Mouse (Mus musculus) monocyte, adult 59 days (primary cell): ENCODE data around the gene Pi4ka. TPM values are rescaled to one million over a fixed set of nuclear protein-coding genes. Genes with fewer than 3 reads are reported as not detected.

Source experiments
- total RNA-seq, 2 experiments: library from RNA; stranded (reverse); gene quantifications; one replicate each; pipeline ENCODE4 v1.2.4; 2023

The Pi4ka gene
- 10 to 100 TPM; 71.9 to 82.1 TPM for total RNA-seq

DNA sequence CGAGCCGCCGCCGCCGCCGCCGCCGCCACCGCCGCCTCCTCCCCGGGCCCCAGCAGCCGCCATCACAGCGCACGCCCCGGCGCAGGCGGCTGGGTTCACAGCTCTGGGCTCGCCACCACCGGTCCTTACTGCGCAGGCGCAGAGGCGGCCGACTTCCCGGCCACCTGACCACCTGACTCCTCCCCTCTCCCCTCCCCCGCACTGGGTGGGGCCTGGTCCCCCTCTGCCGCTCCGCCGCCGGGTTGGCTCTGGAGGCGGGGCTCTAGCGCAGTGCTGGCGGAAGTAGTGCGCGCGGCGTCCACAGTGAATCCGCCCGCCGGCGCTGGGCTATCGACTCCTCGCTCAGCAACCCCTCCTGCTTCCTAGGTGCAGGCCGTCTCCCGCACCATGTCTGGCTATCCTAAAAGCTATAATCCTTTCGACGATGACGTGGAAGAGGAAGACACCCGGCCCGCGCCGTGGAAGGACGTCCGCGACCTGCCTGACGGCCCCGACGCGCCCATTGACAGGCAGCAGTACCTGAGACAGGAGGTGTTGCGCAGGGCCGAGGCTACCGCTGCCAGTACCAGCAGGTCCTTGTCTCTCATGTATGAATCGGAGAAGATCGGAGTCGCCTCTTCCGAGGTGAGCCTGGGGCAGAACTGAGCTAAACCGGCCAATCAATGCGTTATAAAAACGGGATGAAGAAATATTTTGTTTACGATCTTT lies at the start of gene Pi4ka, which contains the start of gene Snap29:
Gene Pi4ka (minus strand): TSS at position 579 of the 708 bp plus-strand sequence.
Gene Snap29 (plus strand): TSS at position 251 of the 708 bp plus-strand sequence.

DNA sequence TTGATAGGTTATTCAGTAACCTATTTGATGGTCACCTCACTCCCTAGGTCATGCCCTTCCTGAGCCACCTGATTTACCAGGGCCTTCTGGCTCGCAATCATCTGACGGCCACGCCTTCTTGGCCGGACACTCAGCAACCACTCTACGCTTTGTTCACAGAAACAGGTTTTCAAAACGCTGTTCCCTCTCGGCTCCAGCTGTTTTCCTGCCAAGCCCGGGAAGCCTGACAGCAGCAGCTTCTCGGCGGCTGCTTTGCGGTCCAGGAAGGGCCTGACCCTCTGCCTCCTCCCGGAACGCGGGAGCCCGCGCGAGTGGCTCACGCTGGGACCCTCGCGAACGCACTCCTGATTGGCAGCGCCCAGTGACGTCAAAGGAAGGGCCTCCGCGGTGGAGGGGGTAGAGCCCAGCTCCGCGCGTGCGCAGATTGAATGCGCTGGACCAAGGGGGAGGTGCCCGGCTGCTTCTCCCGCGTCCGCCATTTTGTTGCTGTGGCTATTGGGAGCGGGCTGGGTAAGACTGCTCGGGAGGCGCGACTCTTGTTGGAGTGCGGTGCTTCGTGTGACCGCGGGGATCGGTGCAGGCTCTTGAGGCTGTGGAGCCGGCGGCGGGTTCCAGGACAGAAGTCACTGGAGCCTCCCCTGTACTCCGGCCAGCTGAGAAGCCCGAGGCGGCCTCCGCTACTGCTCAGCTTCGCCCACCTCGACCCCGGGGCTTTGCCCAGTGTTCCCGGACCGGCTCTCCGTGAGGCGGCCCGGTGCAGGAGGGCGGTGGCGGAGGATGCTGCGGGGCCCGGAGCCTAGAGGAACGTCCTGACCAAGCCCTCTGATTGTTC lies 45.6 kb upstream of the Pi4ka start, which contains the start of gene Crkl:
Gene Crkl (plus strand): TSS at position 447 of the 832 bp plus-strand sequence.

DNA sequence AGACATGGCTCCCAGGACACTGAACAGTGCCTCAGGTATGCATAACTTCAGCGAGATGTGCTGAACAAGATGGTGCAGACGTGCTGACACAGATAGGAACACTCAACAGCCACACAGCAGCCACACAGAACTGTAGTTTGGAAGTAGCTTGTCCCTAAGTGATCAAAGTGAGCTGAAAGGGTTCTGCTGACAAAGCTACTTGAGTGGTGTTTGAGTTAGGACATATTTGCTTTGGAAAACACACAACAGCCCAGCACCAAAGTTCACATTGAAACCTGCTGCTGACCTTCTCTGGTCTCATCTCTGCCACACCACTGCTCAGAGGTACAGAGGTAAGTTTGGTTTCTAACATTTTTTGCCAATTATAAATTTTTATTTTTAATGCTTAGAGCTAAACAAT lies 75.0 kb downstream of the Pi4ka start, which contains the start of gene Serpind1:
Gene Serpind1 (plus strand): TSS at position 256 of the 400 bp plus-strand sequence.

DNA sequence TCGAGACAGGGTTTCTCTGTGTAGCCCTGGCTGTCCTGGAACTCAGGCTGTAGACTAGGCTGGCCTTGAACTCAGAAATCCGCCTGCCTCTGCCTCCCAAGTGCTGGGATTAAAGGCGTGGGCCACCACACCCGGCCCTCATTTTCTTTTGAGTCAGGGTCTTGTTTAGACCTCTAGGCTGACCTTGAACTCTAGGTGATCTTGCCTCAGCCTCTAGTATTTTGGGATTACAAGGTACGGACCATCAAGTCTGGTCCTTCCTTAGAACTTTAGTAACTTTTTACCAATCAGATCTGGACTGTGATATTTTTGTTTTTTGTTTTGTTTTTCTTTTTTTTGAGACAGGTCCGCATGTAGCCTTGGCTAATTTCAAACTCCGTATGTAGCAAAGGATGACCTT lies 130.4 kb downstream of the Pi4ka start, which contains the start of gene Tmem191c:
Gene Tmem191c (plus strand): TSS at position 357 of the 400 bp plus-strand sequence.

DNA sequence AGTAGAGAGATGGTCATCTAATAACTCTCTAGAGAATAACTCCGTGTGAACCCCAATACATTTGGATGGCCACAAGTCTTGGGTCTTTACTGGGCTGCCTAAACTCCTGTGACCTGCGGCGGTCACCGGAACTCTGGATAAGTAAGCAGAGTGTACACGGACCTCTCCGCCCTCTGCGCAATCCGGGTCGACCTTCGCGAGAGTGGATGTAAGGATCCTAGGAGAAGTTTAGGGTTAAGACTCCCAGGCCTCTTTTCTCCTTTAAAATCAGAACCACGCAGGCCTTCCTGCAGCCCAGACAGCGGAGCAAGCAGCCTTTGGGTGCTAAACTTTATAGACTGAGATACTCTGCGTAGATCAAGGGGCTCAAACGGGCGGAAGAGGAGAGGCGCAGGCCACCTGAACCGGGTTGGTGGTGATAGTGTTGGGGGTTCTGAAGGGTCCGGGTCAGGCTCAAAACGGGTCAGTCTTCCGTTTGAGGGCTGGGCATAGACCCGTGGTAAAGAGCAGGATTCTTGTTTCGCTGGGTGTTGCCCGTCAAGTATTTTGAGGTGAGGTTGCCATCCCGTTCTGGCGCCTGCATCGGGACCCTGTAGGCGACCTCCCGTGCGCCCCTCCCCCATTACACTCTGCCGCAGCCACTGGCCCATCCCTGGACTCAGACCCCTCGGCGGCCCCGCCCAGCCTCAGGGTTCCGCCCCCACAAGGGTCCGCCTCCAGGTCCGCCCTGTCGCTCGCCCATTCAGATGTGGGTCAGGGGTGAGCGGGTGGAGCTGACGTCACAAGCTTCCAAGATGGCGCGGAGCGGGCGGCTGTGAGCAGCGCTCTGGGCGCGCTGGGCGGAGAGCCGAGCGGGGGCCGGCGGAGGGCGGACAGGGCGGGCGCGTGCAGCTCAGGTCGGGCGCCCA lies 173.1 kb downstream of the Pi4ka start, which contains the start of gene Hic2:
Gene Hic2 (plus strand): TSS at position 779 of the 908 bp plus-strand sequence.

Other genes starting within 250 kb of the Pi4ka start
- 100 to 1,000 TPM; 179 to 186 TPM for gene Ube2l3, start 203.7 kb downstream of the Pi4ka start, total RNA-seq
- under 1 TPM; 0.18 to 0.21 TPM for gene Rimbp3, start 197.7 kb downstream of the Pi4ka start, total RNA-seq
- 1 to 10 TPM; 4.0 to 6.4 TPM for gene Hic2, start 172.7 kb downstream of the Pi4ka start, total RNA-seq
- gene Tmem191c, start 130.2 kb downstream of the Pi4ka start, total RNA-seq = 1 to 10 TPM; 7.9 to 9.5 TPM
- not detected for gene Serpind1, start 74.9 kb downstream of the Pi4ka start, total RNA-seq
- gene Snap29, start 328 bp downstream of the Pi4ka start, total RNA-seq = 10 to 100 TPM; 30.4 to 34.7 TPM
- 10 to 100 TPM; 37.9 to 38.1 TPM for gene Crkl, start 45.7 kb upstream of the Pi4ka start, total RNA-seq
- not detected for gene Aifm3, start 83.3 kb upstream of the Pi4ka start, total RNA-seq
- gene Lztr1, start 102.4 kb upstream of the Pi4ka start, total RNA-seq = 10 to 100 TPM; 45.3 to 51.2 TPM
- gene Thap7, start 124.8 kb upstream of the Pi4ka start, total RNA-seq = 10 to 100 TPM; 28.6 to 30.6 TPM
- gene Lrrc74b, start 154.9 kb upstream of the Pi4ka start, total RNA-seq = not detected
- gene P2rx6, start 155.6 kb upstream of the Pi4ka start, total RNA-seq = not detected
- under 1 TPM; 0.50 to 0.64 TPM for gene Slc7a4, start 176.9 kb upstream of the Pi4ka start, total RNA-seq
- gene Smpd4, start 213.0 kb upstream of the Pi4ka start, total RNA-seq = 10 to 100 TPM; 23.7 to 25.1 TPM
- 1 to 10 TPM in 1 of 2 experiments, not detected in 1; 1.9 TPM for gene Ccdc74a, start 240.2 kb upstream of the Pi4ka start, total RNA-seq